Mouse (Mus musculus) CD4-positive naive resting alpha-beta T cell, adult 76 days (primary cell): ENCODE measurements around the gene Olfr169. TPM values are rescaled to one million over a fixed set of nuclear protein-coding genes. Genes with fewer than 3 reads are reported as not detected.

Experiments
- total RNA-seq: library from RNA; stranded (reverse); gene quantifications from one replicate; pipeline ENCODE4 v1.2.4, GENCODE M21; 2023

Gene Olfr169
- total RNA-seq: not detected

GRCm38 (mm10) chr16:19571709-19572108, at the start of gene Olfr169:
TSS of gene Olfr169 (minus strand) at chr16:19571809.

GRCm38 (mm10) chr16:19611782-19612181, 40.2 kb upstream of the Olfr169 start, which contains the start of gene Olfr170:
TSS of gene Olfr170 (minus strand) at chr16:19611882.

GRCm38 (mm10) chr16:19535455-19535854, 36.2 kb downstream of the Olfr169 start, which contains the start of gene Olfr168:
TSS of gene Olfr168 (minus strand) at chr16:19535555.

DNA sequence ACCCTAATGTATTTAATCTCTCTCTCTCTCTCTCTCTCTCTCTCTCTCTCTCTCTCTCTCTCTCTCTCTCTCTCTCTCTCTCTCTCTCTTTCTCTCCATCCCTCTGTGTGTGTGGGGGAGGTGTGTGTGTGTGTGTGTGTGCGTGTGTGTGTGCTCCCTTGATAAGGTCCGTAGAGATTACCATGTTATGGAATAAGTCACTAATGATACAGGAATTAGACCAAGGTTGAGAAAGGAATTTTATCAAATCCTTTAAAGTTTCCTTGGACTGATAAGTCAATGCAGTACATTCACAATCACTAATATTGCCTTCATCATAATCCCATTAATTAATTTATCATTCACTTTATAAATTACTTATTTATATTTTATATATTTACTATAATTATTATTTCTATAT, 49.4 kb downstream of the Olfr169 start, which contains the start of gene Olfr167:
TSS of gene Olfr167 (minus strand) at position 101 of the 400 bp plus-strand sequence.

Other genes starting within 250 kb of the Olfr169 start
- not detected for gene Olfr165, start 148.7 kb downstream of the Olfr169 start, total RNA-seq
- gene Olfr166, start 88.1 kb downstream of the Olfr169 start, total RNA-seq: not detected
- not detected for gene Olfr167, start 49.5 kb downstream of the Olfr169 start, total RNA-seq
- not detected for gene Olfr168, start 36.3 kb downstream of the Olfr169 start, total RNA-seq
- not detected for gene Olfr170, start 40.1 kb upstream of the Olfr169 start, total RNA-seq
- gene Olfr171, start 58.1 kb upstream of the Olfr169 start, total RNA-seq: not detected
- gene Lamp3, start 134.6 kb upstream of the Olfr169 start, total RNA-seq: not detected
- 15.7 TPM for gene B3gnt5, start 188.4 kb upstream of the Olfr169 start, total RNA-seq